Mouse (Mus musculus): Measurements from ENCODE around the gene Gas7. TPM values are rescaled to one million over a fixed set of nuclear protein-coding genes. Genes with fewer than 3 reads are reported as not detected.

Gene Gas7
- polyA plus RNA-seq, 1 experiment from 2014 or later = 15.7 TPM

GRCm38 (mm10) chr11:67642835-67643234 lies 187.6 kb downstream of the Gas7 start:
- no peaks in the 10 kb centered on the region for H3K4me1 ChIP-seq (ENCODE audit: control insufficient read depth, insufficient read depth, low read length)
- no peak overlapping the region for H3K4me3 ChIP-seq (replicated peaks; ENCODE audit: low read depth, low read length)
- DNase-seq = no peak
- H3K9me3 ChIP-seq (ENCODE audit: control insufficient read depth, low read length) = no peaks in the 10 kb centered on the region
- ATAC-seq (ENCODE audit: low FRiP score, low TSS enrichment) = no peak
- no peaks in the 10 kb centered on the region for H3K36me3 ChIP-seq (ENCODE audit: control insufficient read depth, insufficient read depth, low read length)
- no peak overlapping the region for H3K27ac ChIP-seq (replicated peaks; ENCODE audit: low read depth, low read length)
- no peak overlapping the region for H3K4me2 ChIP-seq (ENCODE audit: low read length)
- H3K27me3 ChIP-seq (ENCODE audit: control insufficient read depth, insufficient read depth, low read length) = no peaks in the 10 kb centered on the region
- 80% methylated on average over 5 of the region's 5 CpGs for WGBS
- no peak overlapping the region for H3K9ac ChIP-seq (replicated peaks; ENCODE audit: low read length)

- WGBS = 90% methylated on average over 3 of the region's 3 CpGs
- no peak for DNase-seq
- Histone ChIP-seq H3K4me2 (ENCODE audit: low read length) (no peak overlapping the region), H3K27ac (replicated peaks; ENCODE audit: low read depth, low read length) (no peak overlapping the region), H3K36me3 (ENCODE audit: control insufficient read depth, insufficient read depth, low read length) (no peaks in the 10 kb centered on the region), H3K4me1 (ENCODE audit: control insufficient read depth, insufficient read depth, low read length) (no peaks in the 10 kb centered on the region), H3K9ac (replicated peaks; ENCODE audit: low read length) (no peak overlapping the region), H3K27me3 (ENCODE audit: control insufficient read depth, insufficient read depth, low read length) (no peaks in the 10 kb centered on the region), H3K9me3 (ENCODE audit: control insufficient read depth, low read length) (no peaks in the 10 kb centered on the region), H3K4me3 (replicated peaks; ENCODE audit: low read depth, low read length) (no peak overlapping the region)
- ATAC-seq (ENCODE audit: low FRiP score, low TSS enrichment) = no peak
These were observed 188.2 kb downstream of the Gas7 start for GRCm38 (mm10) chr11:67643465-67643864.

- Histone ChIP-seq H3K4me3 (replicated peaks; ENCODE audit: low read depth, low read length) (no peak overlapping the region), H3K27me3 (ENCODE audit: control insufficient read depth, insufficient read depth, low read length) (no peaks in the 10 kb centered on the region), H3K27ac (replicated peaks; ENCODE audit: low read depth, low read length) (no peak overlapping the region), H3K4me2 (ENCODE audit: low read length) (no peak overlapping the region), H3K9me3 (ENCODE audit: control insufficient read depth, low read length) (no peaks in the 10 kb centered on the region), H3K9ac (replicated peaks; ENCODE audit: low read length) (no peak overlapping the region), H3K4me1 (ENCODE audit: control insufficient read depth, insufficient read depth, low read length) (no peaks in the 10 kb centered on the region), H3K36me3 (ENCODE audit: control insufficient read depth, insufficient read depth, low read length) (no peaks in the 10 kb centered on the region)
- DNase-seq (no peak), ATAC-seq (ENCODE audit: low FRiP score, low TSS enrichment) (no peak)
- WGBS = 88% methylated on average over 6 of the region's 6 CpGs
These were observed 189.5 kb downstream of the Gas7 start for GRCm38 (mm10) chr11:67644632-67645149.

- no peaks in the 10 kb centered on the region for H3K36me3 ChIP-seq (ENCODE audit: control insufficient read depth, insufficient read depth, low read length)
- WGBS = 36% methylated on average over 5 of the region's 5 CpGs
- H3K9ac ChIP-seq (replicated peaks; ENCODE audit: low read length) = no peak overlapping the region
- no peak for ATAC-seq (ENCODE audit: low FRiP score, low TSS enrichment)
- DNase-seq = peak; percentile 80
- no peaks in the 10 kb centered on the region for H3K27me3 ChIP-seq (ENCODE audit: control insufficient read depth, insufficient read depth, low read length)
- H3K4me3 ChIP-seq (replicated peaks; ENCODE audit: low read depth, low read length) = no peak overlapping the region
- peaks cover 8% of the 10 kb centered on the region for H3K4me1 ChIP-seq (ENCODE audit: control insufficient read depth, insufficient read depth, low read length)
- no peaks in the 10 kb centered on the region for H3K9me3 ChIP-seq (ENCODE audit: control insufficient read depth, low read length)
- no peak overlapping the region for H3K4me2 ChIP-seq (ENCODE audit: low read length)
- no peak overlapping the region for H3K27ac ChIP-seq (replicated peaks; ENCODE audit: low read depth, low read length)
These were observed 192.5 kb downstream of the Gas7 start for GRCm38 (mm10) chr11:67647745-67648144.

- Histone ChIP-seq H3K4me3 (replicated peaks; ENCODE audit: low read depth, low read length) (no peak overlapping the region), H3K4me2 (ENCODE audit: low read length) (no peak overlapping the region), H3K36me3 (ENCODE audit: control insufficient read depth, insufficient read depth, low read length) (no peaks in the 10 kb centered on the region), H3K27me3 (ENCODE audit: control insufficient read depth, insufficient read depth, low read length) (no peaks in the 10 kb centered on the region), H3K9ac (replicated peaks; ENCODE audit: low read length) (no peak overlapping the region), H3K27ac (replicated peaks; ENCODE audit: low read depth, low read length) (no peak overlapping the region), H3K4me1 (ENCODE audit: control insufficient read depth, insufficient read depth, low read length) (peaks cover 12% of the 10 kb centered on the region), H3K9me3 (ENCODE audit: control insufficient read depth, low read length) (no peaks in the 10 kb centered on the region)
- DNase-seq (no peak), ATAC-seq (ENCODE audit: low FRiP score, low TSS enrichment) (no peak)
- 81% methylated on average over 11 of the region's 11 CpGs for WGBS
These were observed 193.6 kb downstream of the Gas7 start for GRCm38 (mm10) chr11:67648651-67649407.

GRCm38 (mm10) chr11:67649971-67650707 lies 194.9 kb downstream of the Gas7 start:
- H3K36me3 ChIP-seq (ENCODE audit: control insufficient read depth, insufficient read depth, low read length) = no peaks in the 10 kb centered on the region
- WGBS = 42% methylated on average over 10 of the region's 10 CpGs
- H3K4me1 ChIP-seq (ENCODE audit: control insufficient read depth, insufficient read depth, low read length) = peaks cover 12% of the 10 kb centered on the region
- ATAC-seq (ENCODE audit: low FRiP score, low TSS enrichment) (no peak), DNase-seq (no peak)
- H3K27ac ChIP-seq (replicated peaks; ENCODE audit: low read depth, low read length) = no peak overlapping the region
- H3K9ac ChIP-seq (replicated peaks; ENCODE audit: low read length) = no peak overlapping the region
- no peaks in the 10 kb centered on the region for H3K27me3 ChIP-seq (ENCODE audit: control insufficient read depth, insufficient read depth, low read length)
- no peaks in the 10 kb centered on the region for H3K9me3 ChIP-seq (ENCODE audit: control insufficient read depth, low read length)
- no peak overlapping the region for H3K4me2 ChIP-seq (ENCODE audit: low read length)
- H3K4me3 ChIP-seq (replicated peaks; ENCODE audit: low read depth, low read length) = no peak overlapping the region

- no peak overlapping the region for H3K4me2 ChIP-seq (ENCODE audit: low read length)
- ATAC-seq (ENCODE audit: low FRiP score, low TSS enrichment) (no peak), DNase-seq (no peak)
- H3K27ac ChIP-seq (replicated peaks; ENCODE audit: low read depth, low read length) = no peak overlapping the region
- 76% methylated on average over 6 of the region's 6 CpGs for WGBS
- H3K9me3 ChIP-seq (ENCODE audit: control insufficient read depth, low read length) = no peaks in the 10 kb centered on the region
- H3K9ac ChIP-seq (replicated peaks; ENCODE audit: low read length) = no peak overlapping the region
- peaks cover 12% of the 10 kb centered on the region for H3K4me1 ChIP-seq (ENCODE audit: control insufficient read depth, insufficient read depth, low read length)
- H3K4me3 ChIP-seq (replicated peaks; ENCODE audit: low read depth, low read length) = no peak overlapping the region
- H3K27me3 ChIP-seq (ENCODE audit: control insufficient read depth, insufficient read depth, low read length) = no peaks in the 10 kb centered on the region
- H3K36me3 ChIP-seq (ENCODE audit: control insufficient read depth, insufficient read depth, low read length) = no peaks in the 10 kb centered on the region
These were observed 196.5 kb downstream of the Gas7 start for GRCm38 (mm10) chr11:67651731-67652130.

GRCm38 (mm10) chr11:67652194-67652892 lies 197.1 kb downstream of the Gas7 start:
- no peak overlapping the region; the same call in 1 of the 2 replicates for H3K4me3 ChIP-seq (replicated peaks; ENCODE audit: low read depth, low read length)
- no peaks in the 10 kb centered on the region for H3K27me3 ChIP-seq (ENCODE audit: control insufficient read depth, insufficient read depth, low read length)
- H3K9ac ChIP-seq (replicated peaks; ENCODE audit: low read length) = no peak overlapping the region
- DNase-seq = peak; percentile 81
- WGBS = 15% methylated on average over 14 of the region's 14 CpGs
- no peak overlapping the region for H3K27ac ChIP-seq (replicated peaks; ENCODE audit: low read depth, low read length)
- peaks cover 12% of the 10 kb centered on the region for H3K4me1 ChIP-seq (ENCODE audit: control insufficient read depth, insufficient read depth, low read length)
- H3K4me2 ChIP-seq (ENCODE audit: low read length) = peak overlapping the region; percentile 36
- no peaks in the 10 kb centered on the region for H3K9me3 ChIP-seq (ENCODE audit: control insufficient read depth, low read length)
- no peak for ATAC-seq (ENCODE audit: low FRiP score, low TSS enrichment)
- H3K36me3 ChIP-seq (ENCODE audit: control insufficient read depth, insufficient read depth, low read length) = no peaks in the 10 kb centered on the region

All from midbrain, embryonic 14.5 days (tissue).